Mouse (Mus musculus): ENCODE results near the gene Ric1.

Gene Ric1

DNA sequence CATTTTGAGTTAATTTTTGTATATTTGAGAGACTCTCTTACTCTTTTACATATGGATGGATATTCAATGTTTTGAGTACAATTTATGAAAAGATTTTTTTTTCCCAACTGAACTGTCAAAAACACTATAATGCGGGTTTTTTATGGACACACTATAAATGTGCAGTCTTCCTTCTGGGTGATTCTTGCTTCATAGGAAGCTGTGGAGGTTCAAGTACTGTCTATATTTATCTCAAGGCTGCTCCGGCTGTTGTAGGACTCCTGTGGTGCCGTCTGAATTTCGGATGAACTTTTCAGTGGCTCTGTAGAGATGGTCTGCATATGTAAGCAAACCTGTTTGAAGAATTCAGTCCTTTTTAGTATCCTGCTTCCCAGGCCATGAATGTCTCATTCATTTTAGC lies 86.1 kb downstream of the Ric1 start:
- no peak for DNase-seq (ENCODE audit: low spot score in 2 of 2)

GRCm38 (mm10) chr19:29610907-29611306 lies 88.8 kb downstream of the Ric1 start:
- DNase-seq (ENCODE audit: low spot score in 2 of 2) = no peak

GRCm38 (mm10) chr19:29612102-29612501 lies 90.0 kb downstream of the Ric1 start:
- DNase-seq (ENCODE audit: low spot score in 2 of 2) = no peak

DNA sequence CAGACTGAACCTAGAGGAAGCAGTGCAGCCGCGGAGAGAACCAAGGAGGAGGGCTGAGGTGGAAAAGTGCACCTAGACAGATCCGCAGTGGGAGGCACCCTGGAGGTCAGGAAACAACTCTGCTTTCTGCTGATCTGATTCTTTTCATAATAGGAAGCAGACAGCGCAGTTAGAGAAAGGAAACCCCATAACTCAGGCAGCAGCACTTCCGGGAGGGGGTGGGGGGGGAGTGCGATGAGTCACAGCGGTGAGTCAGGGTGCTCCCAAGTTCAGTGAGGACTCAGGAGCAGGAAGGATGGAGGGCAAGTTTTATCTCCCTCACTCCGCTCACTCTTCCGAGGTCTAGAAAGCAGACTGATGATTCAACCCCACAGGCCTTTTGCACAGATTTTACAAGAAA lies 119.0 kb downstream of the Ric1 start:
- peak in 1 of 2 experiments; percentile 20 for DNase-seq (ENCODE audit: low spot score in 2 of 2)

- DNase-seq (ENCODE audit: low spot score in 2 of 2) = no peak
Measured at GRCm38 (mm10) chr19:29641510-29641909, 119.4 kb downstream of the Ric1 start.

DNA sequence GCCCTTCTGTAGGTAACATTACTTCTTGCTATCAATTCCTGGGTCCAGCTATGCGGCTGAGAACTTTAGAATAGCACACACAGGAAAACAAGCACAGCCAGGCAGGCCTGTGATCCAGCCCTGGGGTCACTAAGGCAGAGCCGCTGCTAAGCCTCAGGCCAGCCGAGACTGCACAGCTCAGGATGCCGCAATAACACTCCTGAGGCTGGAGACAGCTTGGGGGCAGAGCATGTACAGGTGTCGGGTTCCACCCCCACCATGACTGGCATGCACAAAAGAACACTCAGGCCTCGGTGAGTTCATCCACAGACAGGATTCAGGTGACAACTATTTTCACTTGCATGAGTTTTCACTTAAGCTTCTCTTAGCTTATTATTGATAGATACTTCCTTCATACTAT lies 120.1 kb downstream of the Ric1 start:
- DNase-seq (ENCODE audit: low spot score in 2 of 2) = no peak

DNA sequence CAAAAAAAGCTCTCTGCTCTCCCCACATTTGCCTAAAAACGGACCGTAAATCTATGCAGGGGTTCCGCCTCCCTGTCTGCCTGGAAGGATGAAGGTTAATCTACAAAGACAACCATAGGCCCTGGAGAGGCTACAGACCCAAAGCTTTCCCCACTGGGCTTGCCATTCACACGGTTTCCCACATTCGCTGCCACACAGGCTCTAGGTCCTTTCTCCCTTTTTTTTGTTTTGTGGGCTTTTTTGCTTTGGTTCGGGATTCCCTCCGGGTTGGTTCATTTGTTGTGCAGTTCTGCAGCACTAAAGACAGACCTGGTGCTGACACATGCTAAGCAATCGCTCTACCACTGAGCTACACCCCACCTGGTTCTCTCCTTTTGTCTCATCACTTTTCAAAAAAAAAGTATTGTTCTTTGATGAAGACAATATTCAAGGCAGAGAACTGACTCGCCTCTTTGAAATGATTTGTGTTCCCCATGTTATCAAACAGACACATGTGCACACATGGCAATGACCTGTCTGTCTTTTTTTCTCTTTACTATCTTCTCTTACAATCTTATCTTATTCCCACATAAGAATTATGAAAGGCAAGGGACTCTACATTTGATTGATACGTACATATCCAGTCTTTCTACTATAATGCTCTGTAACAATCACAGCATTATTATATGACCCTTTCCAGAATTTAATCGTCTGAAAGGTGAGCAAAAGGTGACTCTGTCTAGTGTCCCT lies 121.3 kb downstream of the Ric1 start:
- no peak for DNase-seq (ENCODE audit: low spot score in 2 of 2)

- DNase-seq (ENCODE audit: low spot score in 2 of 2) = no peak
Measured at GRCm38 (mm10) chr19:29644747-29645146, 122.7 kb downstream of the Ric1 start.

DNA sequence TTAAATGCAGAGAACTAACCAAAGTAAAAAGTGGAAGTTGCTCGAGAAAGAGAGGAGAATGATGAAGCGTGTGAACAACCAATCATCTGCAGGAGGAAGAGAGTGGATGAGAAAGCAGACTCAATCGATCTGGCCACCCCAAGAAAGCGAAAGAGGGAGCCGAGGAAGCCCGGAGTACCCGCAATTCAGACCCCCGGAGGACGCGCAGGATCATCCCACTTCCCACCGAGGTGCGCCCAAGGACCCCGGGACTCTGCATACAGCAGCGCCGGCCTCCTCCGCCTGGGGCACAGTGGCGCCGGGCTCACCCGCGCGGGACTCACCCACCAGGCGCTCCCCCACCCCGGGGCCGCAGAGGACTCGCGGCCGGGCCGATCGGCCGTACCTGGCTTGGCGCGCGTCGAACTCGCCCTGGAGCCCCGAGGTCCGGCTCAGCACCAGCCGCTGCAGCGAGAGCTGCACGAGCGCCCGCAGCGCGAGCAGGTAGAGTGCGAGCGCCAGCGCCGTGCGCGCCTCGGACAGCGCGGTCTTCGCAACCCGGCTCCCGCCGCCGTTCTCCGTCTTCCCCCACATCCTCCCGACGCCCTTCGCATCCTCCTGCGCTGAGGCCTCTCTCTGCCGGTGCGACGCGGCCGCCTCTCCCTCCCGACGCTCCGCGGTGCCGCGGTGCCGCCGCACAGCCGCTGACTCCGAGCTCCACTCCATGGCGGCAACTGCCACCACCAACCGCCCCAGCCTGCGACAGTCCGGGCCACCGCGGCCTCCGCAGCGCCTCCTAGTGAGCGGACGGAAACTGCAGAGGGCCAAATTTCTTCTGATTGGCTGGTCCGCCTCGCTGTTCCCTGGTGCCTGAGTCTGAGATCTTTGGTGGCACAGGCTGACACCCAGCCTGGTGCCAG lies 125.8 kb downstream of the Ric1 start, which contains the start of gene Ermp1:
Gene Ermp1 (minus strand): TSS at position 765 of the 899 bp plus-strand sequence.
- peak; percentile 96 to 97 for DNase-seq (ENCODE audit: low spot score in 2 of 2)

- DNase-seq (ENCODE audit: low spot score in 2 of 2) = no peak
Measured at GRCm38 (mm10) chr19:29648550-29648914, 126.5 kb downstream of the Ric1 start.

GRCm38 (mm10) chr19:29649683-29650082 lies 127.6 kb downstream of the Ric1 start:
- no peak for DNase-seq (ENCODE audit: low spot score in 2 of 2)

DNA sequence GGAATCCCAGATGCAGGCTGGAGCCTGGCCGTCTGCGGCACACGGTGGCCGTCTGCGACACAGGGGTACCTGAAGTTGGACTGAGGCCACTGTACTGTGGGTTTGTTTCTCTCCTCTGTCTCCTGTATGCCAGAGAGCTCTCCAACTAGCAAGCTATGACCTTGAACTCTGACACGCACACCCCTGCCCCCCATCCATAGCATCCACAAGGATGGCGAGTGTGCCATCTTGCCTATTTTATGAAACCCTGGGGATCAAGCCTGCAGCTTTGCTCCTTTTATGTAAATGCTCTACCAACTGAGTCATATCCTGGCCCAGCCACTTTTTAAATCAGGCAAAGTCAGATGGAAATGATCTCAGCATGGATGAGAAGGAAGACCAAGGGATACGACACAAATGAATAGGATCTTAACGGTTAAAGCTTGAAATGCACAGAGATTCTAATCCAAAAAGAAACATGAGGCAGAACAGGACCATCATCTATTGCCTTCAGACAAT lies 131.7 kb downstream of the Ric1 start:
- DNase-seq (ENCODE audit: low spot score in 2 of 2) = no peak

DNA sequence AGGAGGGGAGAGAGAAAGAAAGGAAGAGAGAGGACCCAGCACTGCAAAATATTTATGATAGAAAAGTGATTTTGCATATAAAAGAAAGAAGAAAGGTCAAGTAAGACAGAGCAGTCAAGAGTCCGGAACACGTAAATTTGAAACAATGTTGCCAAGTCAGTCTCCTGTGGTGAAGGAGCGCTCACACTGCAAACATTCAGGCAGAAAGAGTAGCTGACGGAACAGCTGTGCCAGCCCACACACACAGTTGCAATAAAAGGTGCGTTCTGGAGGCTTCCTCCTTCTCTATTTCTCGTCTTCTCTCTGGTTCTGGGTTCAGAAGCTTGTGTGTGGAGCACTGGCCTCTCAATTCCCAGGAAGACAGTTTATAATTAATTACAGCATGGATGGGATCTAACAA lies 133.1 kb downstream of the Ric1 start:
- no peak for DNase-seq (ENCODE audit: low spot score in 2 of 2)

DNA sequence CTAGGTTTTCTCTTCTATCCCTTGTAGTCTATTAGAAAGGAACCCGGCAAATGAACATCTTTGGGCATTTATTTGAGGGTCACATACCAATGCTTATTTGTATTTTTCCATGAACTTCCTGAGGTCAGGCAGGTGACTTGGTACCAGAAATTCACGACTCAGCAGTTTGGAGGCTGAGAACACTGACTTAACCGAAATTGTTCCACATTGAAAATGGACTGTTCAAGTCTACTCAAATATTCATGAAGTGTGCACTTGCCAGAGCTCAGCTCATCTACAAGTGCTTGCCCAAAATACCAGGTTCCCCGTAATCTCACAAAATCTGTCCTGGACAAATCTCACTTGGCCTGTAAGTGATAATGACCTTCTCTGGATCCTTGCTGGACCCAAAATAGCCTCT lies 133.9 kb downstream of the Ric1 start:
- DNase-seq (ENCODE audit: low spot score in 2 of 2) = no peak

Data from urinary bladder, postnatal 36 days (tissue).